Mouse (Mus musculus) cerebellum, adult 9-10 months (tissue): ENCODE measurements at regions not wholly inside any gene's neighbourhood (a gene's known extent, or its start where the extent isn't known, plus 50 kb on each side); places are given as distances from the start of the nearest gene placed in this dataset.

ENCODE experiments used
- DNase-seq: peaks from one replicate; pipeline ENCODE4 v3.0.0; 2022

DNA sequence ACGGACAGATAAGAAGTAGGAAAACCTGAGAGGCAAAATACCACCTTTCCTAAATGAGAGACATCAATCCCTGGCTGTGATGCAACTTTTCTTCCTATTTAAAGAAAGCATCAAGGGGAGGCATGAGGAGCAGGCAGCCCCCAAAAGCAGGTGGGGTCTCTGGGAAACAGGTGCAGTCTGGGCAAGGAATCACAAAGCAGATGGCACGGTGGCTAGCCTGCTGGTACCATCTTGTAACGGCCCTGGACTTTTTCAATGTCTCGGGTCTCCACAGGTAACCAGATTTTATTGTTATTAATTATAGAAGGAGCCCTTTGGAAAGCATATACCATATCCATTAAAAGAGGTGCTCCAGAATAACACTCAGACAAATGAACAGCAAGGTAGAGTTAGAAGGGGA is 219.6 kb downstream of the Galc start:
- no peak for DNase-seq

GRCm38 (mm10) chr12:98023655-98024054 is 235.6 kb downstream of the Galc start:
- no peak for DNase-seq

- no peak for DNase-seq
These were observed 244.5 kb downstream of the Galc start for GRCm38 (mm10) chr12:98014607-98015278.

GRCm38 (mm10) chr12:98009175-98009574 is 250.1 kb downstream of the Galc start:
- DNase-seq: no peak

DNA sequence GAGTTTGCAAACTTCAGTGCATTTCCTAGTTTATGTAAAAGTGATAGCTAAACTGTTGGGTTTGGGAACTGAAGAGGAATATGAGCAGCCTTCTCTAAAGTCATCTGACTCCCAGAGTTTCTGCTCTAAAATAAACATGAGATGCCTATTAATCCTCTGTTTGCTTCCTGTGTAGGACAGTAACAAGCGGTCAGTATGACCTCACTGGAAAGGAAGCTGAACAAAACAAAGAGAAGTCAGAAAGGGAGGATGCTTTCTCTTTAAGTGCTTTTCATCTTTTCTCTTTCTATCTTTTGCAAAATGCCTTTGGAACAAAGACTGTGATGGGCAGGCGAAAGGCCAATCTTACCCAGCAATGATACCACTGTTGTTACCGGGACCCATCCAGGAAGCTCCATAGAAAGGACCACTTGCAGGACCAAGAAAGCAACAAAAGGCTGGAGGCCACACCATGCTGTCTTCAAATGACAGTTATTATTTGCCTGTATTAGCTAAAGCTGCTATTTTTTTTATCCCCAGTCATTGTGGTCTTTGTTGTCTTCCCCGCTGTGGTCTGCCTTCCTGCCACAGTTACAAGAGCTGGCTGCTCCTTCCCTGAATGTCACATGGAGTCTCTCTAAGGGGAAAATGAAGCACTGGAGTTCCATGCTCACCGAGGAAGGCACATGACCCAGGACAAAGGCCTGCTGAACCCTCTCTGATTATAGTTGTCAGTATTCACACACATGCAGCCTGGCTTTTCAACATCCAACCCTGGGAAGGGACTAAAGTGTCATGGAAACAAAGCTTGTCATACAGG is 253.4 kb downstream of the Galc start:
- no peak for DNase-seq

GRCm38 (mm10) chr12:98002217-98002616 is 257.0 kb downstream of the Galc start:
- DNase-seq: no peak

DNA sequence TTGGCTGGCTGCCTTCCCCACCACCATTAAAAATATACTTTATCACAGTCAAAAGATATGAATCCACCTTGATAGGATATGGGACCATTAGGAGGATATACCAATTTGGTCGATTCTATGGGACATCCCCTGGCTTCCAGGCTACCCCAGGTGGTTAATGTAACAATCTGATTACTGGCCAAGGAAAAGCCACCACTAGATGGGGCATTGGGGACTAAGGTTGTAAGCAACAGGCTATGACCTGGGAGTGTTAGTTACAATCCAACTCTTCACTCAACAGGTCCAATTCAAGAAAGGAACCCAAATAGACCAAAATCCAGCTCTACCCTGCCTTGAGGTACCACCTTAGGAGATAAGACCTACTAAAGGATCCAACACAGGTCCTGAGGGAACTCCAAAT is 264.4 kb downstream of the Galc start:
- DNase-seq: no peak

GRCm38 (mm10) chr12:97993937-97994336 is 265.3 kb downstream of the Galc start:
- no peak for DNase-seq

DNA sequence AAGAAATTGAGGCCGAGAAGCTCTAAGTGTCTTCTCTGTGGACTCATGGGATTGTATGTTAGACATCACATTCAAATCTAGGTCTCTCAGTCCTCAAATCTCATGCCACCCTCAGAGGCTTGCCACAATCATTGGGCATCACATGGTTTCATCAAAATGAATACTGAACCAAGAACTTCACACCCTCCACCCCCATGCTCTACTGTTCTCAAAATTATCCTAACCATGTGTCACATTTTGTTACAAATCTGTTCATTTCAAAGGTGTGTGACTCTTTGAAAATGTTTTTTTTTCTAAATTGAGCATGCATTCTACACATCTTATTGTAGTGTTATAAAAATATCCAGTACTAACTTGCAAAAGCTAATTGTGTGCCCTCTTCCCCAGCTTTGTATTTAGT is 275.9 kb downstream of the Galc start:
- no peak for DNase-seq

DNA sequence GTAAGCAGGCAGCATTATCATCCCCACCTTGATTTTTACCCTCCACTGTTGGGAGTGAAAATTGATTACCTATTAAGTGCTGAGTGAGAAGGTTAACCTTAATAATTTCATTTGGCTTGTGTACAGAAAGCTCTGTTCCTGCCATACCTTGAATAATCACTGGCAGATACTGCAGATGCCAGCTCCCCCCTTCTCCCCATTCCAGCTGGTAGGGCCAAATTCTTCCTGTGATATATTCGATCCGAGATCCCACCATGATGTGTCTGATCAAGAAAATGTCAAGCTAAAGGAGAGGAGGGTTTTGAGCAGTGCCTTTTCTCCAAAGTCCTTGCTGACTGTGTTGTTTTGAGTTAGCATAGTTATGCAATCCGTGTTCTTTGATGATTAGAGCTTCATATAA is 280.6 kb downstream of the Galc start:
- DNase-seq: no peak

DNA sequence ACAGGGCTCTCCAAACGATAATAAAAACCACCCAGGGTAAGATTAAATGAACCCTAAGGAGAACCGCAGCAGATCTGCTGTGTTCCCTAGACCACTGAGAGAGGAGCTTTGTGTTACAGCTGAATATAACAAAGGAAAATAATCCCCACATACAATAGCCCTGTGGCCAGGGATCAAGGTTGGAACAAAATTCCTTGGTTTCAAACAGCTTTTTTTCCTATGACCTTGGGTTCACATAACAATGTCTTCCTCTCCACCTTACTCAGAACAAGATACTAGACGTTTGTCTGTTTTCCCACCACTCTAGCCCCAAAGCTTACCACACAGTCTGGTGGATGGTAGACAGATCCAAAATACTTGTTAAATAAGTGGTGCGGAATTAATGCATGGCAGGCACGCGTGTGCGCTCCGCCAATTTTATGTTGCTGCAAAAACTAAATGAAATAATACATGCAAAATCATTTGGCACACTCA is 281.0 kb downstream of the Galc start:
- DNase-seq: peak; percentile 5

- no peak for DNase-seq
These were observed 281.6 kb downstream of the Galc start for GRCm38 (mm10) chr12:97977633-97978032.

- peak; percentile 8 for DNase-seq
These were observed 285.2 kb downstream of the Galc start for GRCm38 (mm10) chr12:97973909-97974510.

DNA sequence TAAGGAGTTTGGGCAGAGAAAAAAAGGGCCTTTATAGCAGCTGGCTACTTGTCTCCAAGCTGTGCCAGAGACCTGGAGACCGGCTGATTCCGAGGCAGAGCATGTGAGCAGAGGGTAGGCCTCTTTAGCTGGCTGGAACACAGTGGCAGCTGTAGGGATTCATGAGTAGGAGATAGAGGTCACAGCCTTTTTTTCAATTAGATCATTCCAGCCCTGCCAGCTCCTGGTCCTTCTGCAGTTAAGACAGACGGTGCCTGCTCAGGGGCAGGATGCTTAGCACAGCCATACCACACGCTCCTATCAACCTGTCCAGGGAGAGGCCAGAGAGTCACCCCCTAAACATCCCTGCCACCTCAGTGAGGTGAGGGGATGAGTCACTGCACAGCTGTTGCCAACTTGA is 302.1 kb downstream of the Galc start:
- DNase-seq: no peak

GRCm38 (mm10) chr12:97953336-97953735 is 305.9 kb downstream of the Galc start:
- DNase-seq: no peak

DNA sequence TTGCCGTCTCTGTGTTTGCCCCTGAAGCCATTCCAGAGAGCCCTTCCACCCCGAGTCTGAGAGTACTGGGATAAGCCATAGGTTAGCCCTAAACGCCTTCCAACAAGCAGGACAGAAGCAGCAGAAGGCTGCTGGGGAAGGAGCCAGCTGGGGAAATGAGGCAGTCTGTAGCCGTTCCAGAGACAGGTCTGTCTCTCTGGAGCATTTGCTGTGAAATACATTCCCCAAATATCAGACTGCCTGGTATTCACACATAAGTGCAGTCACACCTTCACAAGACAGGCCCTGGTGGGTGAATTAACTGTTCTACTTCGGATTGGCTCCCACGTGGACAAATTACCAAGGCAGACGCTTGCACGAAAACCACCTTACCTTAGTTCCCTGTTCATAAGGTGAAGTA is 307.1 kb downstream of the Galc start:
- no peak for DNase-seq

- DNase-seq: no peak
These were observed 309.2 kb downstream of the Galc start for GRCm38 (mm10) chr12:97950072-97950471.

- no peak for DNase-seq
These were observed 311.8 kb downstream of the Galc start for GRCm38 (mm10) chr12:97947421-97947820.

DNA sequence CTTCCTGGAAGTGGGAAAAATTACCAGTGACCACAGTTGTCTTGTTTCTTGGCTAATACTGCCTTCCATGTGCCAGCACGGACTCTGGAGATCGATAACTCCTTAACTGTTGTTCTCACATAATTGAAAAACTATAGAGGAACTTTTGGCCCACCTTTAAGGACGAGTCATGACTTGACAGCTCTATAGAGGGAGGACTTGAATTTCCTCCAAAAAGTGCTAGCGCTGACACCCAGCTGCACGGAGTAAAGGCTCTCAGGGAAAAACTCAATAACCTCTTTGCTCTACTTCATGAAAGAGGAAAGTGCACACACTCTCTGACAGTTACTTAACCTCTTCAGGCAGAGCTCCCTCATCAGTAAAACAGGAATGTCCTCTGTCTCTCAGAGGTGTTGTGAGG is 320.9 kb downstream of the Galc start:
- DNase-seq: no peak

GRCm38 (mm10) chr12:97929877-97930276 is 329.4 kb downstream of the Galc start:
- DNase-seq: no peak

DNA sequence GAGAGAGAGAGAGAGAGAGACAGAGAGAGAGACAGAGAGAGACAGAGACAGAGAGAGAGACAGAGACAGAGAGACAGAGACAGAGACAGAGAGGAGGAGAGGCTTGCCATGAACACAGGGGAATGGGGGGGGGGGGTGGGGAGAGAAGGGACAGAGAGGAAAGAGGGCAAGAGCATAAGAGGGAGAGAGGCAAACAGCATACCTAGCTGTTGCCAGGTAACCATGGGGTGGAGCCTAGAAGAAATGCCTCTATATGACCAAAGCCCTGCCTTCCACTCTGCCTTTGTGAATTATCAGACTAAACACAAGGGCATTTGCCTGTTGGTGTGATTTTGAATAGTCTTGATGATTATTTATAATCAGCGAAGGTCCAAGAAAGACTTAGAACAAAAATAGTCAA is 332.2 kb downstream of the Galc start:
- DNase-seq: no peak

DNA sequence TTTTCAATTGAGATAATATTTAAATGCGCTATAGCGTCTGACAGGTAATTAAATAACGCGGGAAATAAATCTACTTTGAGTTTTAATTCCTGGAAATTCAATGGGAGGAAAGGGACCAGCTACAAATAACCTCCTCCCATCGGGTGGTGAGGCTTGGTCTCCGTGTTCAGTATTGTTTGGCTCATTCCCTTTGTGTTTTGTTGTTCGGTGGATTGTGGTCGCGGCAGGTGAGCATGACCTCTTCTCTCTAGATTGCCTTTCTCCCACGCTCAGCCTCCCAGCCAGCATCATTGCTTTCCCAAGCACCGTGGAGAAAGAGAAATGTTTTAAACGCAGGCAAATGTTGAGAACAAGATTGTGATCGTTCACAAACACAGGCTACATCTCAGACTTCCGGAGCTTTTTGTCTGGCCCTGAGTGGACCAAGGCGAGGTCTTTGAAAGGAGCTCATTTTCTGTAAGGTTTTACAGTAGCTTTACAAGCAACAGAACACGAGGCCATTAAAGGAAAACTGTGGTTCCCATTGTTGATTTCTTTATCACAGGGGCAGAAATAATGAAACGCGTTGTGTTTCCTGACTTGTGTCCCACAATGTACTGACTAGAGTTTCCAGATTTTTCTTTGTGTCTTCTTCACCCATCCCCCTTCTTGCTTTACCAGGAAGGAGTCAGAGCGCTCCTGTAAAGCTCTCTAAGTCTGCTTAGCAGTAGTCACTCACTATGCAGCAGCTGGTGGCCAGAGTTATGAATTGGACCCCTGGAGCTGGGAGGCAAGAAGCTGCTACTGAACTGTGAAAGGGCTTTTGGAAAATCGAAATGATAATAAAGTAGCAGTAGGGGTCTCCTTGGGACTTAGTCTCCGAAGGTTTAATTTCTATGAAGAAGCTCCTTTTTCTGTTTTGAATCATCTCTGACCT is 337.7 kb downstream of the Galc start:
- DNase-seq: no peak

DNA sequence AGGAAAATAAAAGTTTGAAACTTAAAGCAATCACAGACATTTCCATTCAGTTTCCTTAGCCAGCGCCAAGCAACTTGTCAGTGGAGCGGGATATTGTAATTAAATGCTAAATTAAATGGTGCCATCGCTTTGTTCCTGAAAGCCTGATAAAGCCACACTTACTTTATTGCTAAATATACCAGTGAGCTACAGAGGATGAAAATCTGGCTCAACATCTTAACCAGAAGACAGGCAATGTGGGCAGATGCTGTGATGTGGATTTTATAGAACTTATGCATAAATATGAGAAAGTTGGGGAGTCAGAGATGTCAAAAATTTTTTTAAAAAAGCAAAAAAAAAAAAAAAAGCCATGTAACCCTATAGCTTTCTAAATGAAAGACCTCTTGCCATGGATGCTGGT is 340.8 kb downstream of the Galc start:
- DNase-seq: no peak
